Mouse (Mus musculus) heart, embryonic 12.5 days (tissue): Measurements from ENCODE around the gene Zdhhc3. TPM values are rescaled to one million over a fixed set of nuclear protein-coding genes. Genes with fewer than 3 reads are reported as not detected.
A peak's percentile ranks its signal among the peaks of the same experiment; 100 is the strongest.

Experiments used
- ATAC-seq: fragments of 200-750 bp; cut with Nextera tagmentation; 2 replicates; pipeline ENCODE4 v1.8.0; 2017; ENCODE audit warnings: moderate TSS enrichment, moderate library complexity; ENCODE audit not compliant: insufficient number of reproducible peaks, low FRiP score
- H3K27ac ChIP-seq: fragments of 300-500 bp; sonication (generic); 2 replicates; pipeline ENCODE4 v1.5.1; 2016; ENCODE audit warnings: mild to moderate bottlenecking, moderate library complexity; ENCODE audit not compliant: poor library complexity, severe bottlenecking
- H3K27me3 ChIP-seq: fragments of 300-500 bp; sonication (generic); replicated peaks from 2 replicates; pipeline ENCODE4 v1.6.1; 2016; ENCODE audit warnings: mild to moderate bottlenecking, moderate library complexity
- H3K36me3 ChIP-seq: fragments of 300-500 bp; sonication (generic); 2 replicates; pipeline ENCODE4 v1.6.1; 2016; ENCODE audit warnings: mild to moderate bottlenecking, moderate library complexity
- H3K4me1 ChIP-seq: fragments of 300-500 bp; sonication (generic); replicated peaks from 2 replicates; pipeline ENCODE4 v1.6.1; 2016; ENCODE audit warnings: mild to moderate bottlenecking
- H3K4me2 ChIP-seq: fragments of 300-500 bp; sonication (generic); 2 replicates; pipeline ENCODE4 v1.6.1; 2016; ENCODE audit warnings: mild to moderate bottlenecking, moderate library complexity
- H3K4me3 ChIP-seq: fragments of 300-500 bp; sonication (generic); 2 replicates; pipeline ENCODE4 v1.5.1; 2016; ENCODE audit warnings: mild to moderate bottlenecking
- H3K9ac ChIP-seq: fragments of 300-500 bp; sonication (generic); 2 replicates; pipeline ENCODE4 v1.6.1; 2016; ENCODE audit warnings: mild to moderate bottlenecking, moderate library complexity
- H3K9me3 ChIP-seq: fragments of 300-500 bp; sonication (generic); replicated peaks from 2 replicates; pipeline ENCODE4 v1.6.1; 2016; ENCODE audit warnings: mild to moderate bottlenecking, moderate library complexity
- WGBS: fragments of 180-500 bp; shearing (Covaris S2); methylation state at CpG from one replicate; pipeline ENCODE4 v1.1.7; 2016; 5-methylcytosine and 5-hydroxymethylcytosine counted together
- polyA plus RNA-seq: library from polyadenylated mRNA; unstranded; fragments of >200 nt; fragmentation: Nextera tagmentation; extraction: Ambion mirVana; gene quantifications from 2 replicates; pipeline ENCODE4 v1.2.1, GENCODE M21; 2016

The Zdhhc3 gene
- polyA plus RNA-seq, 1 experiment from 2014 or later = 62.2 TPM

DNA sequence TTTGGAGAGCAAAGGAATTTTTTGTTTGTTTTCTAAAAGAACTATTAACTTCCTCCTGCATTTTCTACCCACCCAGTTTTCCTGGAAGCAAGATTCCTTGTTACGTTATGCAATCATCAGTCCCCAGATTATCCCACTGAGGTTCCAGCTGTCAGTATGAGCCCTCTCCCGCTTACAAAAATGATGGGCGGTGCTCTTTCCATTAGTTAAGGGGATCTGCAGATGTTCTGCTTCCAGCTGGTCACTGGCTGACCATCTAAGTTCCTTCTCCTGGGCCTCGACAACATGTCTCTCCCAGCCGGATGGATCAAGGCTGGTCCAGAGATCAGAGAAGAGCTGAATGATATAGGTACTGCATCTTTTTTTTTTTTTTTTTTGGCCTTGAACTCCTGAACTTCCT, 35.4 kb upstream of the Zdhhc3 start:
- WGBS = 76% methylated on average over 5 of the region's 5 CpGs
- H3K4me3 ChIP-seq = no peak overlapping the region
- H3K4me1 ChIP-seq = 0 out of 2 replicates have a peak, but pooled peaks cover 3% of the 10 kb centered on the region
- H3K27me3 ChIP-seq = no peaks in the 10 kb centered on the region
- H3K9ac ChIP-seq = no peak overlapping the region
- no peak overlapping the region for H3K4me2 ChIP-seq
- H3K9me3 ChIP-seq = peaks cover 18% of the 10 kb centered on the region
- no peak overlapping the region for H3K27ac ChIP-seq
- H3K36me3 ChIP-seq = peaks cover 10% of the 10 kb centered on the region
- ATAC-seq = no peak

DNA sequence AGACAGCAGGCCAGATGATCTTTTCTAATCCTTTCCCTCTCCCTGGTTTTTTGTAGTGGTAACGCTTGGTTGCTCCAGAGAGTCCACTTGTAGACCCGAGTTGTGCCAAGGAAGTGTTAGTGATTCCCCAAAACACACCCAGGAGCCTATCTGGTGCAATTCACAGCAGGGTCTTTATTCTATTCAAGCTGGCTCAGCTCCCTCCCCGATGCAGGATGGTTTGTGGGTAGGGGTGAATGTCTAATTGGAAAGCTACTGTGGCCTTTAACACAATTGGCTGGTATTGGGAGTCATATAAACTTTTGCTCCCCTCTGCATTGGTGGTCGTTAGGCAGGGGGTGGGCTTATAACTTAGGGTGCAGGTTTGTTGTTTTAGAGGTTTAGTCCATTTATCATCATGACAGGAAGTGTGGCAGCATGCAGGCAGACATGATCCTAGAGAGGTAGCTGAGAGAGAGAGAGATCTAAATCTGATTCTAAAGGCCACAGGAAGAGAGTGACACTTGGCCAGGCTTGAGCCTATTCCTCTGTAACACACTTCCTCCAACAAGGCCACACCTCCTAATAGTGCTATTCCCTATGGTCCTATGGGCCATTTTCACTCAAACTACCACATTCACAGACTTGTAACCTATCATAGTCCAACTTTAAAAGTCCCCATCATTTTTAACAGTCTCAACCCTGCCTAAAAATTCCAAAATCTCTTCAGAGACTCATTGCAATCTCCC, 27.0 kb upstream of the Zdhhc3 start:
- Histone ChIP-seq H3K27me3 (no peaks in the 10 kb centered on the region), H3K9me3 (peaks cover 19% of the 10 kb centered on the region), H3K27ac (no peak overlapping the region)

DNA sequence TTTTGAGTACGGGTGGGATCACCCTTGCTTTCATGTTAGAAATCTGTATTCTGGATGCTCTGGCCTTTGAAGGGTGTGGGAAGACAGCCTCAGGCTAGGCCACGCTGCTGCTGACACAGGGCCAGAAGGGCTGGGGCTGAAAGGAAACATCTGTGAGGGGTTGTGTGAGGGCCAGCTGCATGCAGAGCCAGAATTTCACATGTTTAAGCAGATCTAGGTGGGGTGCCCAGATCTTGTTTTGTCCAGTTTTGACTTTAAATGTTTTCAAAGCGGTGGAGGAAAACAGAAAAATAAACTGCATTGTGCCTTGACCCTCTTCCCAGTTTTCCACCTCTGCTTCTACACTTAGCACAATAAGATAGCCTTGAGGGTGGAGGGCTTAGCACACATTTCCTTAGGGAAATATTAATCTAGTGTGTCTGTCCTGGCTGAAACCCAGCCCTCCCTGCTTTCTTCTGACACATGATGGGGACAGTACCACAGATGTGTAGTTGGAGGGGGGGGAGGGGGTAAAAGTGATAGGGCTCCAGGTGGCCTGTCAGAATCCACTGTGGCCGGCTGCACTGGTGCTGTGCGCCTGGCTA, 26.0 kb upstream of the Zdhhc3 start:
- Histone ChIP-seq H3K36me3 (peaks cover 80% of the 10 kb centered on the region), H3K4me2 (no peak overlapping the region), H3K27me3 (no peaks in the 10 kb centered on the region), H3K9me3 (peaks cover 14% of the 10 kb centered on the region), H3K9ac (no peak overlapping the region), H3K27ac (peak overlapping the region; percentile 19; the same call in 1 of the 2 replicates), H3K4me3 (no peak overlapping the region), H3K4me1 (0 out of 2 replicates have a peak, but pooled peaks cover 6% of the 10 kb centered on the region)
- WGBS = 70% methylated on average over 5 of the region's 5 CpGs
- peak; percentile 64; the same call in 1 of the 2 replicates for ATAC-seq

More for the DNA sequence above, 27.0 kb upstream of the Zdhhc3 start:
- Histone ChIP-seq H3K4me3 (no peak overlapping the region), H3K4me2 (no peak overlapping the region), H3K4me1 (0 out of 2 replicates have a peak, but pooled peaks cover 6% of the 10 kb centered on the region), H3K36me3 (peaks cover 74% of the 10 kb centered on the region), H3K9ac (no peak overlapping the region)
- 82% methylated on average over 4 of the region's 4 CpGs for WGBS
- no peak for ATAC-seq

DNA sequence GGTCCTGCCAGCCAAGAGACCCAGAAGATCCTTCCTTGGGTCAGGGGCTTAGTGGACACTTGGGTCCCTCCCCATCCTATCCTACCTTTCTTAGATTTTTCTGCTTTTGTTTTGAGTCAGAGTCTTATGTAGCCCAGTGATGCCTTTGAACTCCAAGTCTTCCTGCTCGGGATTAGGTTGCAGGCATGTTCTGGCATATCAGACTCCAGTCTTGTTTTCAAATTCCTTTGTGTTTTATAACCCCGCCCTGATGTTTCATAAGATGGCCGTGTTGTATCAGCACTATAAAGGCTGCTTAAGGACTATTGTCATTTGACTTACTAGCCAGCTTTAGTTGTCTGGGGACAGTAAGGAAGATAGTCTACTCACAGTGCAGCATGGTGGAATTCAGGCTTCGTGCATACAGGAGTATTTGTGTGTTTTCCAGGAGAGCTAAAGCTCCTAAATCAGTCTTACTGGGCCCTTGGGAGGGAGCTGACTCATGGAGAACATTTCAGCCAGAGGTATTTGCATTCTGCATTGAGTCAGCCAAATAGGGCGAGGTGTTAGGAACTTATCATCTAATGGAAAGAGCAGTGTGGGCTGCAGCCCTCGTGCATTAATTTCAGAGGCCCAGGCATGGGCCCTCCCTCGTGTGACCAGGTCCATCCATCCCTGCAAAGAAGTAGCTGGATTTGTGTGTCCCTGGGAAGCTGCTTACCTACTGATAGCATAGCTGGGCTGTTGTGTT, 24.1 kb upstream of the Zdhhc3 start:
- H3K27ac ChIP-seq = no peak overlapping the region
- no peak for ATAC-seq
- no peaks in the 10 kb centered on the region for H3K27me3 ChIP-seq
- WGBS = 81% methylated on average over 7 of the region's 7 CpGs
- peaks cover 7% of the 10 kb centered on the region for H3K9me3 ChIP-seq
- peaks cover 81% of the 10 kb centered on the region for H3K36me3 ChIP-seq
- H3K4me1 ChIP-seq = 0 out of 2 replicates have a peak, but pooled peaks cover 6% of the 10 kb centered on the region
- H3K4me2 ChIP-seq = no peak overlapping the region
- no peak overlapping the region for H3K9ac ChIP-seq
- H3K4me3 ChIP-seq = no peak overlapping the region

DNA sequence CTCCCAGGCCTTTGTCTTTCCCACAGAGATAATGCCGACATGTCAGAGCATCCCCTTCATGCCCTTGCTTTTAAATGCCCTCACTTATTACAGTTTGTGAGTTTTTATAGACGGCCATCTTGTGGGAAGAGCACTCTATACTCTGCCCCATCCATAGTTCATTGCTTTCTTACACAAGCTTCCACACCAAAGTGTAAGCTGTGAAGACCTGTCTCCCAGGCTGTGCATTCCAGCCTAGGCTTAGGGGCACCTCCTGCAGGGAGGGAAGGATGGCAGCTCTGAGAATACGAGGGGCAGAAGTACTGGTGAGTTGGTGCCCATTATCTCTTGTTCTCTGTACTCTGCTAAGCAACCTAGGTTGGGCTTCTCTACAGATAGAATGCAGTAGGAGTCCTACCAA, 20.0 kb upstream of the Zdhhc3 start:
- H3K36me3 ChIP-seq = peaks cover 98% of the 10 kb centered on the region
- no peaks in the 10 kb centered on the region for H3K9me3 ChIP-seq
- no peaks in the 10 kb centered on the region for H3K4me1 ChIP-seq

DNA sequence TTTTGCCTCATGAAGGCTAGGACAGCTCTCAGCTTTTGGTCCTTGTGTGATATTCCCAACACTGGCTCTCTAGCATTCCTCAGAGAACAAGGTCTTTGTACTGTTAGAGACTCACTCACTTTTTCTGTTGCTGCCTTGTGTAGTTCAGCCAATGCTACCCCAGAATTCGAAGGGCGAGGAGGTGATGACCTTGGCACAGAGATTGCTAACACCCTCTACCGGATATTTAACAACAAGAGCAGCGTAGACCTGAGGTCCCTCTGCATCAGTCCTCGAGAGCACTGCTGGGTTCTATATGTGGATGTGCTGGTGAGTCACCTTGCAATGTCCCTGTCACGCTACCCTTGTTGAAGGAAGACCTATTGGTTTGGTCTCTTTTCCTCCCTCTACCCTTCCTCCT, 14.7 kb upstream of the Zdhhc3 start:
- no peaks in the 10 kb centered on the region for H3K9me3 ChIP-seq
- H3K4me3 ChIP-seq = no peak overlapping the region
- no peak overlapping the region for H3K4me2 ChIP-seq
- H3K36me3 ChIP-seq = peaks cover 88% of the 10 kb centered on the region
- no peak for ATAC-seq
- 93% methylated on average over 6 of the region's 6 CpGs for WGBS
- no peak overlapping the region for H3K9ac ChIP-seq
- H3K27ac ChIP-seq = no peak overlapping the region
- H3K27me3 ChIP-seq = no peaks in the 10 kb centered on the region
- no peaks in the 10 kb centered on the region for H3K4me1 ChIP-seq

More for the DNA sequence above, 20.0 kb upstream of the Zdhhc3 start:
- no peak for ATAC-seq
- no peaks in the 10 kb centered on the region for H3K27me3 ChIP-seq
- 81% methylated on average over 3 of the region's 3 CpGs for WGBS
- H3K27ac ChIP-seq = no peak overlapping the region
- H3K4me3 ChIP-seq = no peak overlapping the region
- H3K9ac ChIP-seq = no peak overlapping the region
- no peak overlapping the region for H3K4me2 ChIP-seq

DNA sequence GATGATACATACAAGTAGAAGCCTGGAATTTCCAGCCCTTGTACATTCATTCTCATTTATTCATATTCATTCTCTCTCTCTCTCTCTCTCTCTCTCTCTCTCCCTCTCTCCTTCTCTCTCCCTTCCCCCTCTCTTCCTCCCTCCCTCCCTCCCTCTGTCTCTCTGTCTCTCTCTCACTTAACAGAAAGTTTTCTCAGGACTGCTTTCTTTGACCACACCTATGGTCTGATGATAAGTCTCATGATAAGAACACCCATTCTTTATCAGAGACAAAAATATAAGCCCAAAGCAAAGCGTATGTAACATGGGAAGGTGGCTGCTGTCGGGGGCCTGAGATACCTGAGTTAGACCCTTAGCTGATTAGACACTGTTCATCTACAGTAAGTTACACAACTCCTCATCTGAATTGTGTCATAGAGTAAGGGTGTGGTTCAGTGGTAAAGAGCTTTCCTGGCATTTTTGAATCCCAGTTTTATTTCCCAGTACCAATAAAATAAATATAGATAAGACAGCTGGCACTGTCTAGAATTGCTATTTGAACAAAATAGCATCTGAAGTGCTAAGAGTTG, 11.5 kb upstream of the Zdhhc3 start:
- Histone ChIP-seq H3K4me1 (0 out of 2 replicates have a peak, but pooled peaks cover 4% of the 10 kb centered on the region), H3K9ac (no peak overlapping the region), H3K4me3 (no peak overlapping the region), H3K27me3 (no peaks in the 10 kb centered on the region), H3K36me3 (peaks cover 87% of the 10 kb centered on the region), H3K4me2 (no peak overlapping the region), H3K9me3 (no peaks in the 10 kb centered on the region), H3K27ac (no peak overlapping the region)
- ATAC-seq = no peak
- 69% methylated on average over 2 of the region's 2 CpGs for WGBS

DNA sequence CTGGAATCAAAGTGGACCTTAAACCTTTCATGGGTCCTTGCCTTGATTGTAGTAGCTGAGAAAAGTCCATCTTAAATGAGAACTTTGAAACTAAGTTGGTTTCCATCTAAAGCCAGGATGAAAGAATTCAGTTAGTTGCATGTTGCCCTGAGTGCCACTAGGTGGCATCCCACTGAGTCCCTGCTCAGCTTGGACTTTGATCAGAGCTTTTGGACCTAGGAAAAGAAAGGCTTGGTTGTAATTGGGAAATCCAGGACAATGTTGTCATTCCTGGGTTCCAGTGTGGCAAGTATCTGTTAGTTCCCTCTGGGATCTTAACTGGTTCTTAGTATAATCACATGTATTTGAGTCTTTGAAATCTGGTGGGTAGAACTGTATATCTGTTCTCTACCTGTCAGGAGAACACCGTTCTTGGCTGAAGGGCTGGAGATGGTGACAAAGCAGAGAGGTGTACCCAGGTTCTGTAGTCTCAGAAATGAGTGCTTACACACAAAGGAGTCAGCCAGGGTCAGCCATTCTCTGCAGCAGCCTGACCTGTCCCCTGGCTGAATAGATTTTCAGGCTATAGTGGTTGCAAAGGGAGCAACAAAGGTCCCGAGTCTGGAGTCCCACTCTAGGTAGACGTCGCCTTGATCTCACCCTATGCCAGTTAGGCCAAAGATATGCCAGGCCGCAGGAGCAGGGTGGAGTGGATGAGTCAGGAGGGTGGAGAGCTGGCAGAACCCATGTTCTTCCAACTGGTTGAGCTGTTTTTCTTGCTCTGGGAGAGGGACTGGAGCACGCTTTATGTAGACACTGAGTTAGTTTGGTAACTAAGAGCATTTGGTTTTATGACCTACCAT, 10.8 kb upstream of the Zdhhc3 start:
- H3K4me2 ChIP-seq = no peak overlapping the region
- H3K27me3 ChIP-seq = no peaks in the 10 kb centered on the region
- 87% methylated on average over 6 of the region's 6 CpGs for WGBS
- 0 out of 2 replicates have a peak, but pooled peaks have one; percentile 20 for ATAC-seq
- no peak overlapping the region for H3K4me3 ChIP-seq
- peaks cover 87% of the 10 kb centered on the region for H3K36me3 ChIP-seq
- no peak overlapping the region for H3K27ac ChIP-seq
- H3K4me1 ChIP-seq = 0 out of 2 replicates have a peak, but pooled peaks cover 4% of the 10 kb centered on the region
- no peaks in the 10 kb centered on the region for H3K9me3 ChIP-seq
- H3K9ac ChIP-seq = no peak overlapping the region

DNA sequence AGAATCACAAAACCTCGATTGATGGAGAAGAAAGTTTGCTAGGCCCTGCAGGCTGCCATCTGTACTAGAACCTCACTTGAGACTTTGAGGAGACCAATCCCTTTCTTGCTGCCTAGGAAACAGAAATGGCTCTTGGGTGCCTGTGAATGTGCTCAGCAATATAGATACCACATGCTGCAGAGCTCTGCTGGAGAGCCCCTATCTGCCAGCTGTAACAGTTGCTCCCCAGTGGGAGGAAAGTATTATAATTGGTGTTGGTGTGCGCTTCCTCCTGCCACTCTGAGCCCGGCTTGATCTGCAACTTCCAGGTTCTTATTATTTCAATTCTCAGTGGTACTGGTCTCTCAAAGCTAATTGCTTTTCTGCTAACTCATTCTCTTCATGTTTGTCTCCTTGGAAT, 10.0 kb upstream of the Zdhhc3 start:
- Histone ChIP-seq H3K27ac (no peak overlapping the region), H3K9me3 (no peaks in the 10 kb centered on the region), H3K9ac (no peak overlapping the region), H3K4me3 (no peak overlapping the region), H3K27me3 (no peaks in the 10 kb centered on the region), H3K4me1 (0 out of 2 replicates have a peak, but pooled peaks cover 4% of the 10 kb centered on the region), H3K4me2 (no peak overlapping the region), H3K36me3 (peaks cover 86% of the 10 kb centered on the region)
- no peak for ATAC-seq
- WGBS = 80% methylated on average over 3 of the region's 3 CpGs

DNA sequence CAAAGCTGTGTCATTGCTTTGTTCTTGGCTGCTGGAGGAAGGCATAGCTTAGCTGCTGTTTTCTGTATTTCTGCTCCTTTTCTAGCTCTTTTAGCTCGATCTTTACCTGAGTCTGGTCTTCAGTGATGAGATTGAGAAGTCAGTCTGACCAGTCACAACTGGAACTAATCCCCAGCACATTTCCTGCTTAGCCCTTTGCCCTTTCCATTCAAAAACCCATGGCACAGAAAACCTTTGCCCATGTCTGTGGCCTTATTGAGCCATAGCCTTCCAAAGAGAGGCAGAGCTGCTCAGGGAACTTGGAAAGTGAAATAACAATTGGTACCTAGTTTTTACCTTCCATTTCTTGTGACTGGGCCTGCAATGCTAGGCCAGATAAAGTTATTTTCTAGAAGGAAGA, 2.6 kb upstream of the Zdhhc3 start:
- ATAC-seq = no peak
- H3K9me3 ChIP-seq = no peaks in the 10 kb centered on the region
- peaks cover 35% of the 10 kb centered on the region for H3K36me3 ChIP-seq

More for the DNA sequence above, 2.6 kb upstream of the Zdhhc3 start:
- peaks cover 20% of the 10 kb centered on the region for H3K4me1 ChIP-seq
- H3K4me3 ChIP-seq = no peak overlapping the region
- H3K27me3 ChIP-seq = no peaks in the 10 kb centered on the region
- H3K9ac ChIP-seq = no peak overlapping the region
- H3K27ac ChIP-seq = no peak overlapping the region
- no peak overlapping the region for H3K4me2 ChIP-seq
- 86% methylated on average over 1 of the region's 1 CpGs for WGBS
